Mouse (Mus musculus) lung, postnatal 0 days (tissue): ENCODE data around the gene Noto.

Experiments
- CTCF ChIP-seq: IDR thresholded peaks from 2 replicates; pipeline ENCODE4 v1.5.1; 2016; ENCODE audit warnings: antibody characterized with exemption, mild to moderate bottlenecking
- EP300 ChIP-seq: IDR thresholded peaks from 2 replicates; pipeline ENCODE4 v1.6.1; 2016; ENCODE audit warnings: antibody characterized with exemption, mild to moderate bottlenecking, control low read depth

DNA sequence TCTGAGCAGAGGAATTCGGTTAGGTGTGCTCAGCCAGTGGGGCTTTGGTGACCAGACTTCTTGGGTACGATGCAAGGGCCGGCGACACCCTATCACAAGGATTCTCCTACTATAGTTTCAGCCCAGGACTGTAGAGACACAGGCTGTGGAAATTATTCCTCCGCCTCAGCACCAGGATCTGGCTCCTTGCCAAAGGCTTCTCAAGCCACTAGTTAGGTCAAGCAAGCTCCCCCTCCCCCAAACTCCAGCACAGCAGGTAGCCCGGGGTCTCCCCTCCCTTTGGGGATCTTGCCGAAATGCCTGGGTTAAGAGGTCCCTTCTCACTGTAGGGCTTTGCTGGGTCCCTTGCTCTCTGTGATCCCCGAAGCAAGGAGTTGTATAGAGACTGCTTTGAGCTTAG lies 48.3 kb downstream of the Noto start:
- TF ChIP-seq CTCF = no peak
- no peak for TF ChIP-seq EP300
